Mouse (Mus musculus) cortical plate, adult 2 months (tissue): ENCODE data around the gene Kdm1a.

Experiments used
- CTCF ChIP-seq: fragments of 200-500 bp; IDR thresholded peaks from 2 replicates; pipeline ENCODE4 v1.5.1; 2011; ENCODE audit warnings: mild to moderate bottlenecking, control low read depth, low read length; ENCODE audit not compliant: insufficient read depth; ENCODE audit errors: extremely low read depth
- POLR2A ChIP-seq: fragments of 200-500 bp; IDR thresholded peaks from 2 replicates; pipeline ENCODE4 v1.6.1; 2011; ENCODE audit warnings: mild to moderate bottlenecking, low read length, control low read depth; ENCODE audit not compliant: insufficient read depth; ENCODE audit errors: extremely low read depth

- TF ChIP-seq POLR2A (no peak), CTCF (no peak)
Observed at GRCm38 (mm10) chr4:136598268-136598876, 4.2 kb downstream of the Kdm1a start.
